Mouse (Mus musculus) MEL (cell line): ENCODE data around the gene Grik1. TPM values are rescaled to one million over a fixed set of nuclear protein-coding genes. Genes with fewer than 3 reads are reported as not detected.

Experiments used
- DNase-seq: peaks from one replicate; pipeline ENCODE4 v3.0.0; 2011; ENCODE audit warnings: low read depth, low spot score
- H3K27ac ChIP-seq: 2 replicates; pipeline ENCODE4 v1.5.1; 2012; ENCODE audit warnings: low read depth, mild to moderate bottlenecking, control low read depth, low read length, moderate library complexity; ENCODE audit not compliant: control insufficient read depth
- H3K27me3 ChIP-seq, 2 experiments: fragments of 150-350 bp in 1 of 2; sonication (generic) in 1 of 2; 2 replicates each; pipeline ENCODE4 v1.6.1; 2012; ENCODE audit warnings: low read length in 2 of 2, mild to moderate bottlenecking in 2 of 2, improper control_type of control experiment in 1 of 2, moderate library complexity in 1 of 2; ENCODE audit not compliant: insufficient read depth in 2 of 2, control insufficient read depth in 1 of 2
- H3K36me3 ChIP-seq, 2 experiments: 2 replicates each; pipeline ENCODE4 v1.6.1; 2012 to 2014; ENCODE audit warnings: low read length in 2 of 2, improper control_type of control experiment in 1 of 2, inconsistent platforms in 1 of 2, mild to moderate bottlenecking in 1 of 2; ENCODE audit not compliant: insufficient read depth in 2 of 2, control insufficient read depth in 1 of 2
- H3K4me1 ChIP-seq, 2 experiments: fragments of 150-350 bp in 1 of 2; sonication (generic) in 1 of 2; 2 replicates each; pipeline ENCODE4 v1.6.1; 2012; ENCODE audit warnings: low read length in 2 of 2, improper control_type of control experiment in 1 of 2, mild to moderate bottlenecking in 1 of 2; ENCODE audit not compliant: insufficient read depth in 2 of 2, control insufficient read depth in 1 of 2
- H3K4me3 ChIP-seq, 2 experiments: fragments of 150-350 bp in 1 of 2; sonication (generic) in 1 of 2; 2 replicates each; pipeline ENCODE4 v1.5.1; 2012; ENCODE audit warnings: low read depth in 2 of 2, low read length in 2 of 2, mild to moderate bottlenecking in 2 of 2, moderate library complexity in 2 of 2, control low read depth in 1 of 2, improper control_type of control experiment in 1 of 2; ENCODE audit not compliant: control insufficient read depth in 1 of 2, insufficient read depth in 1 of 2
- H3K79me2 ChIP-seq: 2 replicates; pipeline ENCODE4 v1.6.1; 2012; ENCODE audit warnings: mild to moderate bottlenecking, low read length, moderate library complexity; ENCODE audit not compliant: control insufficient read depth, poor library complexity, insufficient read depth
- H3K9ac ChIP-seq: 2 replicates; pipeline ENCODE4 v1.6.1; 2012; ENCODE audit warnings: low read depth, mild to moderate bottlenecking, control low read depth, low read length, moderate library complexity; ENCODE audit not compliant: control insufficient read depth, poor library complexity, severe bottlenecking
- H3K9me3 ChIP-seq: fragments of 150-350 bp; sonication (generic); replicated peaks from 2 replicates; pipeline ENCODE4 v1.6.1; 2012; ENCODE audit warnings: mild to moderate bottlenecking, low read length, improper control_type of control experiment, moderate library complexity; ENCODE audit not compliant: insufficient read depth
- BHLHE40 ChIP-seq: IDR thresholded peaks from 2 replicates; pipeline ENCODE4 v1.6.1; 2012; ENCODE audit warnings: low read depth, mild to moderate bottlenecking, inconsistent platforms, low read length, improper control_type of control experiment, borderline replicate concordance
- CHD2 ChIP-seq: IDR thresholded peaks from 2 replicates; pipeline ENCODE4 v1.6.1; 2011; ENCODE audit warnings: low read length, improper control_type of control experiment
- CTCF ChIP-seq, 3 experiments: IDR thresholded peaks in 2 of 3; conservative IDR thresholded peaks in 1 of 3; 2 replicates each; pipeline ENCODE4 v1.5.1; 2011 to 2012; ENCODE audit warnings: low read length in 3 of 3, low read depth in 2 of 3, mild to moderate bottlenecking in 2 of 3, improper control_type of control experiment in 1 of 3, inconsistent platforms in 1 of 3, mixed read lengths in 1 of 3, moderate library complexity in 1 of 3; ENCODE audit not compliant: control insufficient read depth in 1 of 3, insufficient read depth in 1 of 3, poor library complexity in 1 of 3, severe bottlenecking in 1 of 3
- ELF1 ChIP-seq: IDR thresholded peaks from 2 replicates; pipeline ENCODE4 v1.6.1; 2014; ENCODE audit warnings: low read depth, mild to moderate bottlenecking, inconsistent platforms, low read length, improper control_type of control experiment, moderate library complexity
- GATA1 ChIP-seq: IDR thresholded peaks from 2 replicates; pipeline ENCODE4 v1.6.1; 2011; ENCODE audit warnings: low read depth, low read length, improper control_type of control experiment
- KAT2A ChIP-seq: conservative IDR thresholded peaks from 2 replicates; pipeline ENCODE4 v1.6.1; 2012; ENCODE audit warnings: low read depth, low read length, improper control_type of control experiment, inconsistent platforms
- MAX ChIP-seq: IDR thresholded peaks from 2 replicates; pipeline ENCODE4 v1.6.1; 2011; ENCODE audit warnings: low read length, improper control_type of control experiment
- MAZ ChIP-seq: IDR thresholded peaks from 2 replicates; pipeline ENCODE4 v1.6.1; 2012; ENCODE audit warnings: low read depth, mild to moderate bottlenecking, inconsistent platforms, low read length, improper control_type of control experiment
- MEF2A ChIP-seq: IDR thresholded peaks from 2 replicates; pipeline ENCODE4 v1.6.1; 2014; ENCODE audit warnings: low read depth, mild to moderate bottlenecking, inconsistent platforms, low read length, improper control_type of control experiment; ENCODE audit not compliant: poor library complexity, insufficient replicate concordance, severe bottlenecking; ENCODE audit errors: extremely low read depth
- MYC ChIP-seq: IDR thresholded peaks from 2 replicates; pipeline ENCODE4 v1.6.1; 2011; ENCODE audit warnings: low read depth, mild to moderate bottlenecking, low read length, improper control_type of control experiment, moderate library complexity
- POLR2AphosphoS2 ChIP-seq: IDR thresholded peaks from 2 replicates; pipeline ENCODE4 v1.6.1; 2011; ENCODE audit warnings: low read length, improper control_type of control experiment
- RAD21 ChIP-seq: IDR thresholded peaks from 2 replicates; pipeline ENCODE4 v1.6.1; 2011; ENCODE audit warnings: mild to moderate bottlenecking, low read depth, low read length, improper control_type of control experiment
- RCOR1 ChIP-seq: IDR thresholded peaks from 2 replicates; pipeline ENCODE4 v1.6.1; 2012; ENCODE audit warnings: low read depth, mild to moderate bottlenecking, inconsistent platforms, low read length, improper control_type of control experiment
- SIN3A ChIP-seq: IDR thresholded peaks from 2 replicates; pipeline ENCODE4 v1.6.1; 2012; ENCODE audit warnings: low read length, improper control_type of control experiment, inconsistent platforms
- SMC3 ChIP-seq: IDR thresholded peaks from 2 replicates; pipeline ENCODE4 v1.6.1; 2011; ENCODE audit warnings: low read depth, low read length, improper control_type of control experiment
- TBP ChIP-seq: IDR thresholded peaks from 2 replicates; pipeline ENCODE4 v1.8.0; 2011; ENCODE audit warnings: low read depth, low read length, improper control_type of control experiment
- TCF12 ChIP-seq: IDR thresholded peaks from 2 replicates; pipeline ENCODE4 v1.6.1; 2014; ENCODE audit warnings: low read depth, mild to moderate bottlenecking, inconsistent platforms, low read length, improper control_type of control experiment, moderate library complexity
- UBTF ChIP-seq: IDR thresholded peaks from 2 replicates; pipeline ENCODE4 v1.6.1; 2012; ENCODE audit warnings: low read depth, mild to moderate bottlenecking, inconsistent platforms, low read length, improper control_type of control experiment, moderate library complexity, borderline replicate concordance; ENCODE audit not compliant: insufficient read depth
- USF2 ChIP-seq, 2 experiments: IDR thresholded peaks; 2 replicates each; pipeline ENCODE4 v1.6.1; 2011 to 2012; ENCODE audit warnings: improper control_type of control experiment in 2 of 2, low read length in 2 of 2, borderline replicate concordance in 1 of 2, inconsistent platforms in 1 of 2, low read depth in 1 of 2, mild to moderate bottlenecking in 1 of 2; ENCODE audit not compliant: insufficient read depth in 1 of 2
- ZKSCAN1 ChIP-seq: IDR thresholded peaks from 2 replicates; pipeline ENCODE4 v1.6.1; 2012; ENCODE audit warnings: low read depth, mild to moderate bottlenecking, inconsistent platforms, low read length, improper control_type of control experiment, moderate library complexity
- ZNF384 ChIP-seq: IDR thresholded peaks from 2 replicates; pipeline ENCODE4 v1.6.1; 2012; ENCODE audit warnings: low read depth, mild to moderate bottlenecking, inconsistent platforms, low read length, improper control_type of control experiment
- polyA plus RNA-seq, 2 experiments: library from polyadenylated mRNA; stranded (reverse) in 1 of 2; unstranded in 1 of 2; fragments of >175 nt in 1 of 2; fragments of >200 nt in 1 of 2; gene quantifications; 2 replicates each; pipeline versions ENCODE4 v1.2.1 to v1.2.4; 2012; ENCODE audit warnings: low replicate concordance in 2 of 2, low read depth in 1 of 2; ENCODE audit not compliant: insufficient read length in 2 of 2, insufficient read depth in 1 of 2, missing spikeins in 1 of 2
- total RNA-seq: library from RNA; depleted of rRNA; stranded (reverse); fragments of 300-350 nt; gene quantifications from 2 replicates; pipeline ENCODE4 v1.2.3, GENCODE M21; 2012

The Grik1 gene
- total and polyA plus RNA-seq, 3 experiments = not detected

DNA sequence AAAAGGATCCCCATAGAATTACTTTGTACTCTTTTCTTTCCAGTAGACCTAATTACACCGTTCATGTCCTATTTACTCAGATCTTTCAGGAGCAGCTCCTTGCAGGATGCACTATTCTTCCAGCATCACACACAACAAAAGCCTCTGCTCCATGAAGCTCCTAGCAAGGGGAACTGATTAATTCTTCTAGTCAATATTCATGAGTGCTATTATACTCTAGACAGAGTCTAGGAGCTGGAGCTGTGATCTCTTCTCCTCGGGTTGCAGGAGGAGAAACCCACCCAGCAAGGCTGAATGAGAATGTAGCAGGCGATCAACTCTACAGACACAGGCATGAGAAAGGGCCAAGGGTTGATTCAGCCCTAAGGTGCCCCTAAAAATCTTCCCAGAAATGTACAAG lies 40.2 kb downstream of the Grik1 start:
- TF ChIP-seq TBP (no peak), TCF12 (no peak), CHD2 (no peak), SMC3 (no peak)
- TF ChIP-seq, all 39 proteins: peak for 0

GRCm38 (mm10) chr16:88247586-88247985 lies 42.5 kb downstream of the Grik1 start:
- Histone ChIP-seq H3K4me3 (no peak overlapping the region), H3K4me1 (no peaks in the 10 kb centered on the region), H3K27me3 (no peaks in the 10 kb centered on the region), H3K79me2 (no peaks in the 10 kb centered on the region), H3K9ac (no peak overlapping the region), H3K9me3 (no peaks in the 10 kb centered on the region), H3K36me3 (no peaks in the 10 kb centered on the region), H3K27ac (no peak overlapping the region)
- no peak for TF ChIP-seq ZKSCAN1
- no peak for TF ChIP-seq MYC
- no peak for TF ChIP-seq USF2 (IDR thresholded peaks at IDR 0.05; ENCODE audit: borderline replicate concordance in 1 of 2, insufficient read depth in 1 of 2, low read depth in 1 of 2, low read length in 2 of 2)
- TF ChIP-seq UBTF = no peak
- no peak for TF ChIP-seq RAD21
- TF ChIP-seq GATA1 = no peak
- no peak for TF ChIP-seq MAX
- no peak for TF ChIP-seq POLR2AphosphoS2
- no peak for TF ChIP-seq ELF1
- no peak for TF ChIP-seq SIN3A
- no peak for TF ChIP-seq BHLHE40
- no peak for TF ChIP-seq MEF2A
- TF ChIP-seq RCOR1 = no peak
- TF ChIP-seq MAZ = no peak
- no peak for TF ChIP-seq KAT2A
- no peak for TF ChIP-seq ZNF384
- no peak for TF ChIP-seq CTCF (IDR thresholded peaks at IDR 0.05 in 2 of 3, conservative IDR thresholded peaks at IDR 0.05 in 1 of 3; ENCODE audit: control insufficient read depth in 1 of 3, insufficient read depth in 1 of 3, low read depth in 2 of 3, low read length in 3 of 3, poor library complexity in 1 of 3, severe bottlenecking in 1 of 3)
- DNase-seq = no peak

More for the DNA sequence above, 40.2 kb downstream of the Grik1 start:
- no peaks in the 10 kb centered on the region for H3K4me1 ChIP-seq
- H3K27me3 ChIP-seq = no peaks in the 10 kb centered on the region
- H3K4me3 ChIP-seq = no peak overlapping the region
- H3K79me2 ChIP-seq = no peaks in the 10 kb centered on the region
- H3K9ac ChIP-seq = no peak overlapping the region
- no peak for DNase-seq
- H3K9me3 ChIP-seq = no peaks in the 10 kb centered on the region
- H3K36me3 ChIP-seq = no peaks in the 10 kb centered on the region
- no peak overlapping the region for H3K27ac ChIP-seq
